Mouse (Mus musculus): ENCODE results near the gene Tcirg1. TPM values are rescaled to one million over a fixed set of nuclear protein-coding genes. Genes with fewer than 3 reads are reported as not detected.

Tcirg1 gene
- 41.2 and 46.3 TPM in 2 replicates for total RNA-seq (2015; ENCODE audit: low replicate concordance)
- total RNA-seq (2017; ENCODE audit: low replicate concordance), result 22.2 and 37.2 TPM in 2 replicates

DNA sequence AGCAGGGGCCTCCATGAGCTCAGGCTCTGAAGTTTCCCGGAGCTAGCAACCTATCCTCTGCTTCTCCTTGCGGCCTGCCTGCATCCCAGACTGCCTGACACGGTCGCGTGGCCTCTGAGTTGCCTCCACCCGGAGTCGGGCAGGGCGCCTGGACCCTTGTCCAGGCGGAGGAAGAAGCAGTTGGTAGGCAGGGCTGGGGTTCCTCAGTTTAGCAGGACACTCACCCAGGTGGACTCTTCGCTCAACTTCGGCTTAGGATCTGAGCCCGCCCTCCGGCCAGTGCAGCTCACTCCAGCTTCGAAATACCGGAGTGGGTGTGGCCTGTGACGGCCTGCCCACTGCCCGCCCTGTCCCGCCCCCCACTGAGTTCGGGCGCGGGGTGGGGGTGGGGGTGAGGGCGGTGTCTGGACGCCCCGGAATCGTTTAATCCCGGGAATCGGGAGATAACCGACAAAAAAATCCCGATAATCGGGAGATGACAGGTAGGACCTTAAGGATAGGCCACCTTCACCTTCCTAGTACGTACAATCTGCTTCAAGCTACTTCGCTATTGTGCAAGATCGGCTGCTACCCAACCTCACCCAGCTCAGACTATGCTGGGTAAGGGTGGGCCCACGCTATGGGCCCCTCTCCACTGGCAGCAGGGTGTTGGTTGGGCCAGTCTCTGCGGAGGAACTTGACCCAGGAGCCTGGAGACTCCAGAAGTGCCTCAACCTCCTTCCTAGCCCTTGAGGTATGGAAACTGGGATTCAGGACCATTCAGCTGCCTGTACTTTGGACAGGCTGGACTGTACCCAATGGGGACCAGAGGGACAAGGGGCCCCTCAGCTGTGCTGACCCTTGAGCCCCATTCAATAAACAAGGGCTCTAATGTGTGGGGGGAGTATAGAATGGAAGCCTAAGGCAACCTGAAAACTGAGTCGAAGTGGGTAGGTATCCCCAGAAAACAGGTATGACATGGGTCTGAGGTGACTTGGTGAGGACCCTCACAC is at the start of gene Tcirg1:
TSS of gene Tcirg1 (minus strand) at position 339 of the 992 bp plus-strand sequence.
- peak; percentile 62 for ATAC-seq (replicated peaks; ENCODE audit: low FRiP score, poor library complexity, severe bottlenecking)

DNA sequence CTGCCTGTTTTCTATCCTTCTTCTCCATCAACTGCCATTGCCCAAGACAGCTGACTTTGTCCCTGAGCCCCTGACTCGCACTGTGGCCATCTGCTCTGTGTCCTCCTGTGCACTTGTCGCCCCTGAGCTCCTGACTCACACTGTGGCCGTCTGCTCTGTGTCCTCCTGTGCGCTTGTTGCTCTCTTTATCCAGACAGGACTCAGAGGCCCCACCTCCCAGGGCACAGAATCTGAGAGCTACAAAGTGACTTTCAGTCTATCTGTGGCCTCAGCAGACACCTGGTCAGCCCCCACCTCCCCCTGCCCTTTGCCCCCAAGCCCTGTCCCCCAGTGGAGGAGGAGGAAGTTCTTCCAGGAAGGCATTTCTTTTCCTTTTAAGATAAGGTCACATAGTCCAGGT is 48.9 kb upstream of the Tcirg1 start:
- ATAC-seq (replicated peaks; ENCODE audit: low FRiP score, poor library complexity, severe bottlenecking), result no peak

DNA sequence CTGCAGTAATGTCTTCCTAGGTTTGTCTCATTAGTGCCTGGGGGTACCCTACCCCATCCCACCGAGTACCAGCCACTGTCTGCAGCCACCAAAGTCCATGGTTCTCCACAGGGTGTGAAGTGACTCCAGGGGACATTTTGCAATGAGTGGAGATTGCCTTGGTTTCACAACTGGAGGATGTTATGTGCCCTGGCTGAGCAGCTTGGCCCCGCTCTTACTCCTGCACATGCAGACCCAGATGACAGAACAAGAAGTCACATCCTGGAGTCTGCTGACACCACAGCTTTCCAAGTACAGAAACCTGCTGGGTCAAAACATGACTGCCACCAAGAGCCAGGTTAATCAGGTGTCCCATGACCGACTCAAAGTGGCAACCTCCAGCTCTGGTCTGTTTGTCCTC is 48.1 kb upstream of the Tcirg1 start:
- no peak for ATAC-seq (replicated peaks; ENCODE audit: low FRiP score, poor library complexity, severe bottlenecking)

DNA sequence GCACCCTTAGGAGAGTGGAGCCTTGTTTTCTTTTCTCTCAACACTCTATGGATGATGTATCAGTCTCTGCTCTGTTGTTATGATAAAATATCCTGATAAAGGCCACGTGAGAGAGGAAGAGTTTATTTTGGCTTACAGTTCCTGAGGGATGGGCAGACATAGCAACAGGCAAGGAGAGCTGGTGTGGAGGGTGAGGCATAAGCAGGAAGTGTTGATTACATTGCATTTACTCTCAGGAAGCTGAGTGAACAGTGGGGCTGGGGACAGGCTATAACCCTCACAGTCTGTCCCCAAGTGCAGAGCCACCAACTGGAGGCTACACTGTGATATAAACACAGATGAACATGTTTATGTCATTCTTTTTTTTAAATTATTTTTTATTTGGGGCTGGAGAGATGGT is 45.2 kb upstream of the Tcirg1 start:
- ATAC-seq (replicated peaks; ENCODE audit: low FRiP score, poor library complexity, severe bottlenecking), result no peak

DNA sequence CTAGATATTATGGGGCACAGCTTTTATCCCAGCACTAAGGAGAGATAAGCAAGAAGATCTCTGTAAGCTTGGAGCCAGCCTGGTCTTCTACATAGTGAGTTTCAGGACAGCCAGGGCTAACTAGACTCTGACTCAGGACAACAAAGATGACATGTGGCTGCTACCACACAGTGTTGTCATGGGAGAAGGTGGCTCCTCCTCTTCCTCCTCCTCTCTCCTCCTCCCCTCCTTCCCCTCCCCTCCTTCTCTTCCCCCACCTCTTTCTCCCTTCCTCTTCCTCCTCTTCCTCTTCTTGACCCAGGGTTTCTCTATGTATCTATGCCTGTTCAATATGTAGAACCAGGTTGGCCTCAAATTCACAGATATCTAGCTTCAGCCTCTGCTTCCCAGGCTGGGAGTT is 44.5 kb upstream of the Tcirg1 start:
- no peak for ATAC-seq (replicated peaks; ENCODE audit: low FRiP score, poor library complexity, severe bottlenecking)

DNA sequence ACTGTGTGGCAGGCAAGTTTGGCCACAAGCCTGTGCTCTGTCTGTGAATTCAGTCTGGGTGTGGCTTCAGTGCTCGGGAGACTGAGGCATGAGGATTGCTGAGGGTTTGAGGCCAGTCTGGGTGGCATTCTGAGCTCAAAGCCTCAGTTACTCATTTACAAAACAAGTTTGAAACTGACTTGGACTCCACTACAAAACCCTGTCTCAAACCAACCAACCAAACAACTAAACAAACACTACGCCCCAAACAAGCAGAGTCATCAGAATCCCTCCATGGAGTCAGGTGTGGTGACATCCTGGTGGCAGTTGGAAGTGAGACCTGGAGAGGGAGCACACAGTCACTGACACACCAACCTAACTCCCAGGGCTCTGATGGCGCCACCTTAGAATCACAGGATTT is 43.4 kb upstream of the Tcirg1 start:
- ATAC-seq (replicated peaks; ENCODE audit: low FRiP score, poor library complexity, severe bottlenecking), result no peak

DNA sequence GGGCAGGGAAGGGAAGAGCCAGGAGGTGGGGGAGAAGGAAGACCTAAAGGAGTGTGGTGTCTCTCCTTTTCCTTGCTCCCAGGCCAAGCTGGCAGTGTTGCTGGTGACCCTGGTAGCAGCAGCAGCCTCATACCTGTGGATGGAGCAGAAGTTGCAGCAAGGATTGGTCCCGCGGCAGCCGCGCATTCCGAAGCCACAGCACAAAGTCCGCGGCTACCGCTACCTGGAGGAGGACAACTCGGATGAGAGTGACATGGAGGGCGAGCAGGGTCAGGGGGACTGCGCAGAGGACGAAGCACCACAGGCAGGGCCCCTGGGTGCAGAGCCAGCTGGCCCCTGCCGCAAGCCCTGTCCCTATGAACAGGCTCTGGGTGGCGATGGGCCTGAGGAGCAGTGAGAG is 41.6 kb upstream of the Tcirg1 start:
- ATAC-seq (replicated peaks; ENCODE audit: low FRiP score, poor library complexity, severe bottlenecking), result no peak

DNA sequence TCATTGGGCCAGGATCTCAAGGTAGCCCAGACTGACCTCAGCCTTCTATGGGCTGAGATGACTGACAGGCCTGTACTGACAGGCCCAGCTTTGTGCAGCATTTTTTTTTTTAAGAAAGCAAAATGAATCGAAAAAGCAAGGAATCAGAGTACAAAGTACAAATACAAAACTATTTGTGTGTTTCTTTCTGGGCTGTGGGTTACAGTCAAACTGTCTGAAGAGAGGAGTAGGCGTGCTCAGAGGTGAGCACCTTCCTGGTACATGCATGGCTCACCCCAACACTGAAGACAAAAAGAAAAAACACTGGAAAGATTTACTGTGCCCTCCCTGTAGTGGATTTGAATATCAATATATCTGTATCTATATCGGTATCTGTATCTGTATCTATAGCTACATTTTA is 40.9 kb upstream of the Tcirg1 start:
- ATAC-seq (replicated peaks; ENCODE audit: low FRiP score, poor library complexity, severe bottlenecking), result no peak

DNA sequence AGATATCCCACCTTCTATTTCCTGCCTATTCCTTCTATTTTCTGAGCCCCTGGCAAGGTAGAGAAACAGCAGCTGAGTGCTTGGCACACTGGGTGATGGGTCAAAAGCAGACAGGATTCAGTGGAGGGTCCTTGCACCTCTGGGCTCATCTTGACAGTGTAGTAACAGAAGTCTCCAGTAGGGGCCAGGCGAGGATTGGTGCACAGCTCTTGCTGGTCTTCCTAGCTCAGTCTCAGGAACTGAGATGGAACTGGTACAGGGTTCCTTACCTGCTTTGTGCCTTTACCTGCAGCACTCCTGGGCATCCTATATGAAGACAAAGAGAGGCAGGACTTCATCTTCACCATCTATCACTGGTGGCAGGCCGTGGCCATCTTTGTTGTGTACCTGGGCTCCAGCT is 39.8 kb upstream of the Tcirg1 start:
- peak; percentile 81 for ATAC-seq (replicated peaks; ENCODE audit: low FRiP score, poor library complexity, severe bottlenecking)

DNA sequence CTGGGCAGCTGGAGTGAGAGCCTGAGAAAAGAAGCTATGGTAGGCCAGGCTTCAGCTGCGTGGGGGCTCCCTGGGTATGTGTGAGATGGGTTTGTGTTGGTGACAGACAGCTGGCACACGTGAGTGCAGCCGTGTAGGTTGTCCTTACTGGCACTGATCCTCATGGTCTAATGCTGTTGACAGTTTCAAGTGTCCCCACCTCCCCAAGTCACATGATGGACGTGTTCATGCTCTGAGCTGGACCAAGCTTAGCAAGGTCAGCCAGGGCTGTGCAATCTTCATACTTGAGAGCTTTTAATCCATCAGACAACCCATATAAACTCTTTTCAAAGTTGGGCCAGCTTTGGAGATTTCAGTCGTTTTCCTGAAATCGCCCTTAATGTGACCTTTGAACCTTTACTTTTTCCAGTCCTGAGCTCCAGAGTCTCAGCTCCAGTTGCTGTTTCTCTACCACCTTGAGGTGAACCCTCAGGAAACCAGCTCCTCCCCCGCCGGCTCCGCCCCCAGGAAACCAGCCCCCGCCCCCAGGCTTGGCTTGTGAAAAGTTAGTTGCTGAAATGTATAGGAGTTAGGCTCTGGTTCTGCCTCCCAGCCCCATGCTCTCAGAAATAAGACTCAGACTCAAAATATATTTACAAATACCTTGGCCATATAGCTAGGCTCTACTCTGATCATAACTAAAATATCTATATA is 39.1 kb upstream of the Tcirg1 start:
- ATAC-seq (replicated peaks; ENCODE audit: low FRiP score, poor library complexity, severe bottlenecking), result no peak

DNA sequence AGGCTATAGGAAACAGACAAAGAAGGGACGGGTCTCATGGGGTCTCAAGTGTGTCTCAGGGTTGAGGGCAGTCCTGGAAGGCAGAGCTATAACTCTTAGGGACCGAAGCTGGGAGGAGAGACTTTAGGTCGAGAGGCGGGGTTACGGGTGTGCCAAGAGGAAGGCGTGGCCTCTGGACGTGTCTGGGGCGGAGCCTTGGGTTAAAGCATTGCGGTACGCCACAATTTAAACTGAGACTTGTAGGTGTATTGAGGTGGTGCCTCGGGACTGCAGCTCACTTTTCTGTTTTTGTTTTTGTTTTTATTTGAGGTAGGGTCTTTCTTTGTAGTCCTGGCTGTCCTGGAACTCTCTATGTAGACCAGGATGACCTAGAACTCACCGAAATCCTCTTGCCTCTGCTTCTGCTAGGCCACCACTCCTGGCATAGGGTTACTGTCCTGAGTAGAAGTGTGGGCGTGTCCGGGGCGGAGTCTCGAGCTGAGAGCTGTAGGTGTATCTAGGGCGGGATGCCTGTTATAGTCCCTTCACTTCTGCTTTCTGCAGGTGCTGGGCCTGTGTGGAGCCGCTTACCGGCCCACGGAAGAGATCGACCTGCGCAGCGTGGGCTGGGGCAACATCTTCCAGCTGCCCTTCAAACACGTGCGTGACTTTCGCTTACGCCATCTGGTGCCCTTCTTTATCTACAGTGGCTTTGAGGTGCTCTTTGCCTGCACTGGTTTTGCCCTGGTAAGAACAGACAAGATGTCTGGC is 36.2 kb upstream of the Tcirg1 start:
- peak; percentile 71 for ATAC-seq (replicated peaks; ENCODE audit: low FRiP score, poor library complexity, severe bottlenecking)

DNA sequence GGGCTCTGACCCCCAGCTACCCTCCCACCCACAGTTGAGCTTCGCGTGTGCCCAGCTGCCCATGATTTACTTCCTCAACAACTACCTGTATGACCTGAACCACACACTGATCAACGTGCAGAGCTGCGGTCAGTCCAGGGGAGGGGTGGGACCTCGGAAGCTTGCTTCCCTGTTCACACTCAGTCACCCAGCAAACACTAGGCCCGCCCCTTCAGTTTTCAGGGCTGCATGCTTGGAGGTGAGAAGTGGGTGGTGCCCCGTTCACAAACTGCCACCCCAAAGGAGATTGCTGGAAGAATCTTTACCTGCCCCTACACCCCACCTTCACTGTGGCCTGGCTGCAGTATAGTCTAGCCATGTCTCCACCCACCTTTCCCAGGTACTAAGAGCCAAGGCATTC is 35.4 kb upstream of the Tcirg1 start:
- no peak for ATAC-seq (replicated peaks; ENCODE audit: low FRiP score, poor library complexity, severe bottlenecking)

DNA sequence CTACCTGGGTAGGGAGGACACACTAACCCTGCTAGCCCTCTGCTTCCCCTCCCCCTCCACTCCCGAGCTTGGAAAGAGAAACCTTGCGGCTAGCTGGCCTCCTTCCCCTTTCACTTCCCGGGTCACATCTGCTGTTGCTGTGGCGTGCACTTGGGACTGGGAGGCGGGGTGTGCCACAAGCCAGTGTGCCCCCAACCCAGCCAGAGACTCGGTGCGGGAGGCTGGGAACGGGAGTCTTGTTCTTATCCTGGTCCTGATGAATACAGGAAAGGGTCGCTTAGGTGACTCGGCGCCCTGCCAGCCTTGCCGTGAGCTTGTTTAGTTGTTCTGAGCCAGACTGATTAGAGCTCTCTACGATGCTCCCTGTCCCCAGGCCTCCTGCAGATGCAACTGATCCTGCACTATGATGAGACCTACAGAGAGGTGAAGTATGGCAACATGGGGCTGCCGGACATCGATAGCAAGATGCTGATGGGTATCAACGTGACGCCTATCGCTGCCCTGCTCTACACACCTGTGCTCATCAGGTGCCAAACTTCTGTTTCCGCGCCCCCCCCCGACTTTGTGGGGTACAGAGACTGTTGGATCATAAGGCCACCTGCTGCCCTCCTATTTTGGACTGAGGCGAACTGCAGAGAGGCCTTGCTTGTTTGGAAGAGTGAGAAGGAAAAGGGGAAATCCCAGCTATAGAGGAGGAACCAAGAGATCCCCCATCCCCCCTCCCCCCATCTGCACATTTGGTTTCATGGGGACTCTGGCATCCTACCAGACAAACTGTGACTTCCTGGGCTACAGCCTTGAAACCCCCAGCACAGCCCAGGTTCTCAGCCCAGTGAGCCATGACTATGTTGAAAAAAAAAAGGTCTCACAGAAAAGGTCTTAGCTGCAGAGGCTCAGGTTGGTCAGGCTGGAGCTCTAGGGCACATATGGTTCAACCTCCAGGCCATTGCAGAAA is 29.2 kb upstream of the Tcirg1 start:
- ATAC-seq (replicated peaks; ENCODE audit: low FRiP score, poor library complexity, severe bottlenecking), result no peak

DNA sequence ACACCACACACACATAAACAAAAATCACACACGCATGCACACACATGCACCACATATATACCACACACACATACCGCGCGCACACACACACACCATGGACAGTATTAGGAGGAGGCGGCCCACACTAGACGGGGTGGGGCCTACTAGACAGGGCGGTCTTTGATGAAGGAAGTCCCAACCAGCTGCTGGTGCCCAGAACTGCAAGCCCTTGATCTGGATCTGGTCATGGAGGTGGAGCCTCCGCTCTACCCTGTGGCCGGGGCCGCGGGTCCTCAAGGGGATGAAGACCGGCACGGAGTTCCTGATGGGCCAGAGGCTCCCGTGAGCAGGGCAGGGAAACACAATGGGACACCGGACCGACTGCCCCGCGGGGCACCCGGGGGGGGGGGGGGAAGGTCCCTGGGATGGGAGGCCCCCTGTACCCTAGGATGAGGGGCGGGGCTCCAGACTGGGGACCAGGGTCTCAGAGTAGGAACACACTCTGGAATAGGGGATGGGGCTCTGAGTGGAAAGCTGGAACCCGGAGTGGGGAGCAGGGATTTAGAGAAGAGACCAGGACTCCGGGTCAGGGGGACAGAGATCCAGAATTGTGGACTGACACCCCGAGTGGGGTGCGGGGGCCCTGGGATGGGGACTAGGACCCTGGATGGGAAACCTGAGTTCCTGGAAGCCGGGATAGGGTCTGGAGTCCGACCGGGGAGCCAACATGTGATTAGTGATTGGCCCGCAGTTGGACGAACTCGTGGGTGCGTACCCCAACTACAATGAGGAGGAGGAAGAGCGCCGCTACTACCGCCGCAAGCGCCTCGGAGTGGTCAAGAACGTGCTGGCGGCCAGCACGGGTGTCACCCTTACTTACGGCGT is 28.3 kb upstream of the Tcirg1 start, which contains the start of gene Unc93b1:
TSS of gene Unc93b1 (plus strand) at position 155 of the 864 bp plus-strand sequence.
- ATAC-seq (replicated peaks; ENCODE audit: low FRiP score, poor library complexity, severe bottlenecking), result no peak

DNA sequence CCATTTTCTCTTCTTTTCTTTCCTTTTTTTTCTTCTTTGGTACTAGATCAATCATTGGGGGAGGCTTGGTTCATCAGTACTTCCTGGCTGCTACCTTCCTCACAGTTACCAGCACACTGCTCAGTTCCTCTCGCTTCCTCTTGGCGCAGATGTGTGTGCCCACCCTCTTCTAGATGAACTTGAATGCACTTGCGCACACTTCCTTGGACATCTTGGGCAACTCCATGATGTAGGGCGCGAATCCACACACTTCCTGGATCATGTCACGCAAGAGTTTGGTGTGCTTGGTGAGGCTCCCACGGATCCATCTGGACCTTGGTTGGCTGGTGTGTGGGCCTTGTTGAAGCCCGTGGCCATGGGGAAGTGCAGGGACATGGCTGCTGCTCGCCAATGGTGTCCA is 24.8 kb upstream of the Tcirg1 start:
- ATAC-seq (replicated peaks; ENCODE audit: low FRiP score, poor library complexity, severe bottlenecking), result no peak

DNA sequence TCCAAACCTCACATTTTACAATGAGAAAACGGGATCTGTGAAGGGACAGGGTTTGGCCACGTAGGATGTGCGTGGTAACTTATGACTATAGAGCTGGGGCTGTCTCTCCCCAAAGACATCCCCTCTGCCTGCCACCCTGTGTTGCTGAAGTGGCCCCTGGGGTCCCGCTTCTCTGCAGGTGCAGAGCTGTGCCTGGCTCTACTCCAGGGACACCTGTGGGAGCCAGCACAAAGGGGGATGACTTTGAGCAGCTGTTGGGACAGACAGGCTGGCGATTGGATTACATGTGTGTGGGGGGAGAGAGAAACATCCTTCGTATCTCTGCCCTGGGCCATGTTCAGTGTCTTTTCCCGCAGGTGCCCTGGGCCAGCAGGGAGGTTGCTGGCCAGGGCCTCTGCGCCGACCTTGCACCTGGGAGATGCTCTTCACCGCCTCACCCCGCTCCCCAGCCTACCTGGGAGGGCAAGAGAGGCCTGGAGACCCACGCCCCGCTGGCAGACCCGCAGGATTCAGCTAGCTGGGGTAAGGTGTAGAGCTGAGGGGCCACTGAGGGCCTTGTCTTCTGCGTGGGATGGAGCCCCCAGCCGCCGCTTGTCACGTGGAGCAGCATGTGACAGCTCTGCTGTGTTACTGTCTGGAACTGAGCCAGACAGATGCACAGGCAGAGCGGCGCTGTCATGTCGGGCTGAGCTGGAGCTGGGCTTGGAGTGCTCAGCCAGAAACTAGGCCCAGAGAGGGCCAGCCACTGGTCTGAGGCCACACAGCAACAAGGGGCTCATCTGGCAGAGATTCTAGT is 23.5 kb upstream of the Tcirg1 start:
- ATAC-seq (replicated peaks; ENCODE audit: low FRiP score, poor library complexity, severe bottlenecking), result no peak

DNA sequence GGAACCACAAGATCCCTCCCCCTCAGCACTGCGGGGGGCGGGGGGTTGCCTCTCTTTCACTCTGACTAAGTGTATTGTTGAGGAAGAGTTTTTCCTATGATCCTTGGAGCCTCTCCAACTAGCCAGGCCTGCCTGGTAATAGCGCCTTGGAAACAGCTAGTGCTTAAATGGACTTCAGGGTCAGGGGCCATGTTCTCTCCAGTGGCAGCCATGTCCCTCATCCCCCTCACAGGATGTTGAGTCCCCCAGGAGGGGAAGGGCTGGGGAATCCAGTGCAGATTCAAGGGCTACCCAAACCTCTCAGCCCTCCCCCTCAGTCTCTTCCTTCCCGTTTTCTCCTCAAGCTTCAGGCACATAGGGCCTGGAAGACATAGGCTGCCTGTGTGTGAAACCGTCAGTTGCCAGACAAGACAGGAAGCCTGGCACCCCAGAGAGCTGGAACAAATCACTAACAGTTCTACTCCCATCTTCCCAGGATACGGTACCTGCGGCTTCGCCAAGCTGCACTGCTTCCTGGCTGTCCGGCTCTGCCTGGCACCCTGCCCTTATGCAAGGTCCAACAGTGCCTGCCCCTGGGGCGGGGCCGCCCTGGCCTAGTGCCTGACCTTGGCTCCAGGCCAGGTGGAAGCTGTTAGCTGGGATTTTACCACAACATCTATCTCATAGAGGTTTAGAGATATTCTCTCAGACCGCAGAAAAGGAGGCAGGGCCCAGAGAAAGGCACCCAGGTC is 22.4 kb upstream of the Tcirg1 start, which contains the start of gene Aldh3b1:
TSS of gene Aldh3b1 (minus strand) at position 598 of the 731 bp plus-strand sequence.
- peak; percentile 40 for ATAC-seq (replicated peaks; ENCODE audit: low FRiP score, poor library complexity, severe bottlenecking)
